28 mouse cellular contexts compared by ENCODE assay signal in genomic region chr5:118186903-118187633, GRCm38 (mm10). TPM values are rescaled to one million over a fixed set of nuclear protein-coding genes. Genes with fewer than 3 reads are reported as not detected.
DNase-seq lines count a peak whose midpoint lies in the region; ATAC-seq and TF ChIP-seq lines count a peak whose summit lies in the region.
"Had no signal": no experiment of that assay in that cellular context is flagged by ENCODE, and none has a peak within 500 bp of the region (broad histone marks: within the 10 kb centered on the region; RNA-seq: fewer than 3 reads in every experiment).

No protein-coding gene starts in this region.

- H3K27ac ChIP-seq in hindbrain, embryonic 14.5 days, result peak overlapping the region; percentile 28; the same call in 1 of the 2 replicates
- no peak overlapping the region for H3K27ac ChIP-seq in hindbrain, embryonic 12.5 days
- H3K27ac ChIP-seq in forebrain, embryonic 16.5 days (ENCODE audit: low read length), result peak overlapping the region; percentile 37; the same call in 1 of the 2 replicates
- H3K27ac ChIP-seq in midbrain, embryonic 14.5 days (replicated peaks; ENCODE audit: low read depth, low read length), result peak overlapping the region; percentile 50; the same call in 1 of the 2 replicates
- H3K27ac ChIP-seq: heart, embryonic 13.5 days; liver, embryonic 14.5 days; neural tube, embryonic 13.5 days; stomach, embryonic 15.5 days had no signal

- peak; percentile 56; the same call in 1 of the 2 replicates for ATAC-seq in hindbrain, embryonic 14.5 days (ENCODE audit: low FRiP score)
- no peak for ATAC-seq in hindbrain, embryonic 12.5 days (ENCODE audit: low FRiP score)
- peak; percentile 66 for ATAC-seq in forebrain, embryonic 16.5 days
- ATAC-seq in midbrain, embryonic 14.5 days (ENCODE audit: low FRiP score, low TSS enrichment), result peak; percentile 57; the same call in 1 of the 2 replicates
- ATAC-seq: intestine, postnatal 0 days had no signal

- H3K36me3 ChIP-seq in hindbrain, embryonic 14.5 days (replicated peaks; ENCODE audit: control insufficient read depth, insufficient read depth), result no peaks in the 10 kb centered on the region
- no peaks in the 10 kb centered on the region for H3K36me3 ChIP-seq in hindbrain, embryonic 12.5 days
- no peaks in the 10 kb centered on the region for H3K36me3 ChIP-seq in forebrain, embryonic 16.5 days (ENCODE audit: control insufficient read depth, insufficient read depth)
- no peaks in the 10 kb centered on the region for H3K36me3 ChIP-seq in midbrain, embryonic 14.5 days (ENCODE audit: control insufficient read depth, insufficient read depth, low read length)
- H3K36me3 ChIP-seq: heart, embryonic 13.5 days; neural tube, embryonic 13.5 days; stomach, embryonic 15.5 days had no signal

- H3K4me2 ChIP-seq in hindbrain, embryonic 14.5 days (replicated peaks), result no peak overlapping the region
- H3K4me2 ChIP-seq in hindbrain, embryonic 12.5 days (replicated peaks), result no peak overlapping the region
- no peak overlapping the region for H3K4me2 ChIP-seq in forebrain, embryonic 16.5 days (ENCODE audit: low read length)
- no peak overlapping the region for H3K4me2 ChIP-seq in midbrain, embryonic 14.5 days (ENCODE audit: low read length)
- H3K4me2 ChIP-seq: heart, embryonic 13.5 days; neural tube, embryonic 13.5 days; stomach, embryonic 15.5 days had no signal

- 50% methylated on average over 9 of the region's 9 CpGs for WGBS in hindbrain, embryonic 14.5 days
- WGBS in hindbrain, embryonic 12.5 days, result 62% methylated on average over 9 of the region's 9 CpGs
- 37% methylated on average over 9 of the region's 9 CpGs for WGBS in forebrain, embryonic 16.5 days
- WGBS in midbrain, embryonic 14.5 days, result 30% methylated on average over 9 of the region's 9 CpGs

- DNase-seq in hindbrain, embryonic 14.5 days (ENCODE audit: low spot score), result no peak
- DNase-seq in brain, embryonic 14.5 days (ENCODE audit: low read depth), result peak; percentile 83
- DNase-seq in midbrain, embryonic 14.5 days, result peak; percentile 60
- DNase-seq in retina, postnatal 1 day, result no peak
- no peak for DNase-seq in heart, postnatal 4 days
- DNase-seq in frontal cortex, postnatal 14 days (ENCODE audit: low spot score in 2 of 2), result no peak
- DNase-seq: adrenal gland, adult 2 months; adrenal gland, postnatal 36 days; B cell, adult 2 months; cerebellum, adult 9-10 months; cerebellum, postnatal 36 days; heart, postnatal 10 days; kidney, postnatal 14 days; layer of hippocampus, adult 9-11 months; liver; lung, adult 2 months; lung, postnatal 14 days; right cerebral cortex, postnatal 14 days had no signal

- TF ChIP-seq CTCF in brain, embryonic 14.5 days (IDR thresholded peaks at IDR 0.05; ENCODE audit: borderline replicate concordance, extremely low read depth, insufficient read depth, insufficient read length), result no peak

- no peak for TF ChIP-seq POLR2A in brain, embryonic 14.5 days (IDR thresholded peaks at IDR 0.05; ENCODE audit: borderline replicate concordance, extremely low read depth, insufficient read depth, insufficient read length, poor library complexity, severe bottlenecking)

- no peaks in the 10 kb centered on the region for H3K27me3 ChIP-seq in hindbrain, embryonic 14.5 days (ENCODE audit: control insufficient read depth, insufficient read depth, low read length)
- peaks cover 9% of the 10 kb centered on the region; the same call in 1 of the 2 replicates for H3K27me3 ChIP-seq in hindbrain, embryonic 12.5 days
- no peaks in the 10 kb centered on the region for H3K27me3 ChIP-seq in forebrain, embryonic 16.5 days (replicated peaks; ENCODE audit: control insufficient read depth, insufficient read depth, low read length)
- H3K27me3 ChIP-seq in midbrain, embryonic 14.5 days (ENCODE audit: control insufficient read depth, insufficient read depth, low read length), result no peaks in the 10 kb centered on the region
- H3K27me3 ChIP-seq: neural tube, embryonic 13.5 days had no signal

- no peak overlapping the region for H3K9ac ChIP-seq in hindbrain, embryonic 14.5 days
- no peak overlapping the region for H3K9ac ChIP-seq in hindbrain, embryonic 12.5 days
- no peak overlapping the region for H3K9ac ChIP-seq in forebrain, embryonic 16.5 days (replicated peaks; ENCODE audit: low read depth, low read length)
- H3K9ac ChIP-seq in midbrain, embryonic 14.5 days (replicated peaks; ENCODE audit: low read length), result no peak overlapping the region
- H3K9ac ChIP-seq: heart, embryonic 13.5 days; liver, embryonic 14.5 days; neural tube, embryonic 13.5 days; stomach, embryonic 15.5 days had no signal

- H3K4me1 ChIP-seq in hindbrain, embryonic 14.5 days (replicated peaks; ENCODE audit: control insufficient read depth, insufficient read depth, low read length), result peaks cover 7% of the 10 kb centered on the region; the same call in 1 of the 2 replicates
- peaks cover 10% of the 10 kb centered on the region for H3K4me1 ChIP-seq in hindbrain, embryonic 12.5 days
- peaks cover 10% of the 10 kb centered on the region for H3K4me1 ChIP-seq in forebrain, embryonic 16.5 days (replicated peaks; ENCODE audit: control insufficient read depth, insufficient read depth, low read length)
- peaks cover 16% of the 10 kb centered on the region for H3K4me1 ChIP-seq in midbrain, embryonic 14.5 days (ENCODE audit: control insufficient read depth, insufficient read depth, low read length)
- H3K4me1 ChIP-seq: heart, embryonic 13.5 days; stomach, embryonic 15.5 days had no signal

- no peak overlapping the region for H3K4me3 ChIP-seq in hindbrain, embryonic 14.5 days (replicated peaks; ENCODE audit: low read length)
- no peak overlapping the region for H3K4me3 ChIP-seq in hindbrain, embryonic 12.5 days
- H3K4me3 ChIP-seq in forebrain, embryonic 16.5 days (replicated peaks; ENCODE audit: low read length), result no peak overlapping the region
- H3K4me3 ChIP-seq in midbrain, embryonic 14.5 days (replicated peaks; ENCODE audit: low read depth, low read length), result no peak overlapping the region
- H3K4me3 ChIP-seq: heart, embryonic 13.5 days; neural tube, embryonic 13.5 days; stomach, embryonic 15.5 days had no signal

- no peaks in the 10 kb centered on the region for H3K9me3 ChIP-seq in hindbrain, embryonic 14.5 days (ENCODE audit: control insufficient read depth, low read length)
- no peaks in the 10 kb centered on the region for H3K9me3 ChIP-seq in hindbrain, embryonic 12.5 days (replicated peaks)
- H3K9me3 ChIP-seq in forebrain, embryonic 16.5 days (ENCODE audit: control insufficient read depth, low read length), result no peaks in the 10 kb centered on the region
- no peaks in the 10 kb centered on the region for H3K9me3 ChIP-seq in midbrain, embryonic 14.5 days (ENCODE audit: control insufficient read depth, low read length)
- H3K9me3 ChIP-seq: heart, embryonic 13.5 days; neural tube, embryonic 13.5 days; stomach, embryonic 15.5 days had no signal

RNA-seq across cellular contexts. Expression of gene Hrk, which starts 22.6 kb away (rescaled TPM):
- 3.4 and 4.3 TPM in 2 replicates for polyA plus RNA-seq in hindbrain, embryonic 14.5 days (2014; fragmentation: Nextera tagmentation; extraction: Ambion mirVana)
- polyA plus RNA-seq in hindbrain, embryonic 12.5 days (2016; fragmentation: Nextera tagmentation; extraction: Ambion mirVana), result 1.8 TPM in 2 replicates
- polyA plus RNA-seq in brain, embryonic 14.5 days (2012; rRNA removed), result 3.2 and 5.8 TPM in 2 replicates
- 2.3 and 3.3 TPM in 2 replicates for polyA plus RNA-seq in forebrain, embryonic 16.5 days (2015; fragmentation: Nextera tagmentation; extraction: Ambion mirVana)
- 1.4 and 2.9 TPM in 2 replicates for polyA plus RNA-seq in midbrain, embryonic 14.5 days (2014; fragmentation: Nextera tagmentation; extraction: Ambion mirVana)
- under 1 TPM; 0.09 to 0.31 TPM for total RNA-seq in heart, postnatal 4 days (2021)
- total RNA-seq: adrenal gland, adult 2 months; gastrocnemius, postnatal 4 days; megakaryocyte progenitor cell, adult 5-6 weeks had no signal
- polyA plus RNA-seq: adrenal gland, adult 2 months; heart, embryonic 13.5 days; limb, embryonic 11.5 days; lung, adult 2 months had no signal

RNA-seq across cellular contexts. Expression of gene Fbxw8, which starts 31.8 kb away (rescaled TPM):
- polyA plus RNA-seq in hindbrain, embryonic 14.5 days (2014; fragmentation: Nextera tagmentation; extraction: Ambion mirVana), result 21.0 TPM in 2 replicates
- polyA plus RNA-seq in hindbrain, embryonic 12.5 days (2016; fragmentation: Nextera tagmentation; extraction: Ambion mirVana), result 42.0 and 45.0 TPM in 2 replicates
- 54.0 and 55.1 TPM in 2 replicates for polyA plus RNA-seq in brain, embryonic 14.5 days (2012; rRNA removed)
- 21.5 and 24.7 TPM in 2 replicates for polyA plus RNA-seq in forebrain, embryonic 16.5 days (2015; fragmentation: Nextera tagmentation; extraction: Ambion mirVana)
- 21.4 and 21.6 TPM in 2 replicates for polyA plus RNA-seq in midbrain, embryonic 14.5 days (2014; fragmentation: Nextera tagmentation; extraction: Ambion mirVana)
- 10 to 100 TPM; 54.9 to 61.1 TPM for total RNA-seq in heart, postnatal 4 days (2021)

RNA-seq across cellular contexts. Expression of gene Rnft2, which starts 57.8 kb away (rescaled TPM):
- polyA plus RNA-seq in hindbrain, embryonic 14.5 days (2014; fragmentation: Nextera tagmentation; extraction: Ambion mirVana), result 12.6 and 13.0 TPM in 2 replicates
- 9.4 and 11.0 TPM in 2 replicates for polyA plus RNA-seq in hindbrain, embryonic 12.5 days (2016; fragmentation: Nextera tagmentation; extraction: Ambion mirVana)
- 79.6 and 97.9 TPM in 2 replicates for polyA plus RNA-seq in brain, embryonic 14.5 days (2012; rRNA removed)
- polyA plus RNA-seq in forebrain, embryonic 16.5 days (2015; fragmentation: Nextera tagmentation; extraction: Ambion mirVana), result 9.4 and 11.1 TPM in 2 replicates
- 14.8 and 16.4 TPM in 2 replicates for polyA plus RNA-seq in midbrain, embryonic 14.5 days (2014; fragmentation: Nextera tagmentation; extraction: Ambion mirVana)
- total RNA-seq in heart, postnatal 4 days (2021), result 1 to 10 TPM; 2.5 to 2.9 TPM

RNA-seq across cellular contexts. Expression of gene 2410131K14Rik, which starts 58.0 kb away (rescaled TPM):
- polyA plus RNA-seq in hindbrain, embryonic 14.5 days (2014; fragmentation: Nextera tagmentation; extraction: Ambion mirVana), result 16.4 and 17.2 TPM in 2 replicates
- polyA plus RNA-seq in hindbrain, embryonic 12.5 days (2016; fragmentation: Nextera tagmentation; extraction: Ambion mirVana), result 12.9 and 13.4 TPM in 2 replicates
- polyA plus RNA-seq in brain, embryonic 14.5 days (2012; rRNA removed), result 20.2 and 22.7 TPM in 2 replicates
- 17.8 and 18.6 TPM in 2 replicates for polyA plus RNA-seq in forebrain, embryonic 16.5 days (2015; fragmentation: Nextera tagmentation; extraction: Ambion mirVana)
- 17.2 and 17.6 TPM in 2 replicates for polyA plus RNA-seq in midbrain, embryonic 14.5 days (2014; fragmentation: Nextera tagmentation; extraction: Ambion mirVana)
- total RNA-seq in heart, postnatal 4 days (2021), result 1 to 10 TPM; 5.8 to 6.3 TPM

Comparison
In these comparisons a context has a peak if more than half of its experiments do, and no peak if none do; other contexts are left out.
1. DNase-seq: peak in brain, embryonic 14.5 days (single experiment) and midbrain, embryonic 14.5 days (single experiment); none in hindbrain, embryonic 14.5 days (single experiment), retina, postnatal 1 day (single experiment), heart, postnatal 4 days (single experiment) and frontal cortex, postnatal 14 days (0 of 2).